Mouse (Mus musculus) limb, embryonic 14.5 days (tissue): ENCODE measurements around the gene Reep6. TPM values are rescaled to one million over a fixed set of nuclear protein-coding genes. Genes with fewer than 3 reads are reported as not detected.

Experiments
- ATAC-seq: fragments of 200-750 bp; cut with Nextera tagmentation; 2 replicates; pipeline ENCODE4 v1.8.0; 2017; ENCODE audit warnings: low read depth, moderate number of reproducible peaks, moderate TSS enrichment; ENCODE audit not compliant: low FRiP score
- DNase-seq: peaks from one replicate; pipeline ENCODE4 v3.0.0-alpha.2; 2015; ENCODE audit warnings: low spot score
- H3K27ac ChIP-seq: fragments of 300-500 bp; sonication (generic); replicated peaks from 2 replicates; pipeline ENCODE4 v1.5.1; 2014; ENCODE audit warnings: low read depth, mild to moderate bottlenecking, low read length, moderate library complexity, mixed read lengths
- H3K27me3 ChIP-seq: fragments of 300-500 bp; sonication (generic); 2 replicates; pipeline ENCODE4 v1.6.1; 2014; ENCODE audit warnings: low read length, mixed read lengths; ENCODE audit not compliant: control insufficient read depth, insufficient read depth
- H3K36me3 ChIP-seq: fragments of 300-500 bp; sonication (generic); 2 replicates; pipeline ENCODE4 v1.6.1; 2014; ENCODE audit warnings: mild to moderate bottlenecking, low read length, moderate library complexity, mixed read lengths; ENCODE audit not compliant: control insufficient read depth, insufficient read depth
- H3K4me1 ChIP-seq: fragments of 300-500 bp; sonication (generic); 2 replicates; pipeline ENCODE4 v1.6.1; 2014; ENCODE audit warnings: antibody characterized with exemption, low read length, mixed read lengths; ENCODE audit not compliant: control insufficient read depth, insufficient read depth
- H3K4me2 ChIP-seq: fragments of 300-500 bp; sonication (generic); replicated peaks from 2 replicates; pipeline ENCODE4 v1.6.1; 2014; ENCODE audit warnings: low read depth, mild to moderate bottlenecking, low read length, moderate library complexity; ENCODE audit not compliant: severe bottlenecking
- H3K4me3 ChIP-seq: fragments of 300-500 bp; sonication (generic); replicated peaks from 2 replicates; pipeline ENCODE4 v1.5.1; 2014; ENCODE audit warnings: low read length
- H3K9ac ChIP-seq: fragments of 300-500 bp; sonication (generic); 2 replicates; pipeline ENCODE4 v1.6.1; 2014; ENCODE audit warnings: mild to moderate bottlenecking, low read depth, low read length, moderate library complexity; ENCODE audit not compliant: severe bottlenecking
- H3K9me3 ChIP-seq: fragments of 300-500 bp; sonication (generic); 2 replicates; pipeline ENCODE4 v1.6.1; 2016; ENCODE audit warnings: low read length; ENCODE audit not compliant: control insufficient read depth
- POLR2A ChIP-seq: fragments of 200-500 bp; IDR thresholded peaks from 2 replicates; pipeline ENCODE4 v1.8.0; 2012; ENCODE audit warnings: inconsistent platforms, mild to moderate bottlenecking, moderate library complexity, borderline replicate concordance; ENCODE audit not compliant: insufficient read depth, insufficient read length; ENCODE audit errors: extremely low read depth
- WGBS: fragments of 180-500 bp; shearing (Covaris S2); extraction: QIAGEN DNeasy Blood & Tissue Kit; methylation state at CpG from one replicate; pipeline ENCODE4 v1.1.7; 2014; 5-methylcytosine and 5-hydroxymethylcytosine counted together
- polyA plus RNA-seq, 2 experiments: library from polyadenylated mRNA; depleted of rRNA in 1 of 2; stranded (reverse) in 1 of 2; unstranded in 1 of 2; fragments of >200 nt; fragmentation: Nextera tagmentation in 1 of 2; extraction: Ambion mirVana in 1 of 2; gene quantifications; 2 replicates each; pipeline versions ENCODE4 v1.2.1 to v1.2.3; 2012 to 2014

Gene Reep6
- polyA plus RNA-seq, 2 experiments = 3.9 to 10.5 TPM

DNA sequence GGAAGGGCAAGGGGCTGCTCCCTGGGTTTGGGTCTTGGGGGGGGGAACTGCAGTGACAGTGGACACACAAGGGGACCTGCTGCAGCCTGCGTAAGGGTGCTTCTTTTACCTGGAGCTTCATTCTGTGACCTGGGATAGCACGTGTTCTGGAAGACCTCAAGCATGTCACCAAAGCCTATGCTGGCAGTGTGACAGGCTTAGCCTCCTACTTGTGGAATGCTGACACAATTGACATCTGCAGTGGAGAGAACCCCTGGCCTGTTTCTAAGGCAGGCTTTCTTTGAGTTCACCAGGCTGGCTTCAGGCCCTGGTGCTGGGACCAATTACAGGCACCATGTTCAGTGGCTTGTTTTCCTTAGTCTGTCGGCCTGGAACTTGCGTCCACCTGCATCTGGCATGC is 35.4 kb upstream of the Reep6 start:
- no peak for TF ChIP-seq POLR2A
- ATAC-seq = no peak
- peaks cover 22% of the 10 kb centered on the region for H3K36me3 ChIP-seq
- no peaks in the 10 kb centered on the region for H3K9me3 ChIP-seq
- peaks cover 12% of the 10 kb centered on the region; the same call in 1 of the 2 replicates for H3K27me3 ChIP-seq
- DNase-seq = no peak
- peaks cover 17% of the 10 kb centered on the region for H3K4me1 ChIP-seq
- H3K27ac ChIP-seq = no peak overlapping the region
- no peak overlapping the region for H3K4me2 ChIP-seq
- WGBS = 72% methylated on average over 4 of the region's 4 CpGs
- H3K9ac ChIP-seq = peak overlapping the region; percentile 12; the same call in 1 of the 2 replicates
- no peak overlapping the region for H3K4me3 ChIP-seq

- TF ChIP-seq POLR2A = no peak
- H3K4me3 ChIP-seq = no peak overlapping the region
- H3K4me1 ChIP-seq = peaks cover 17% of the 10 kb centered on the region
- H3K27ac ChIP-seq = no peak overlapping the region
- H3K9me3 ChIP-seq = no peaks in the 10 kb centered on the region
- no peak overlapping the region for H3K9ac ChIP-seq
- H3K36me3 ChIP-seq = peaks cover 22% of the 10 kb centered on the region
- no peak for DNase-seq
- H3K4me2 ChIP-seq = no peak overlapping the region; the same call in 1 of the 2 replicates
- WGBS = 45% methylated on average over 7 of the region's 7 CpGs
- no peak for ATAC-seq
- peaks cover 17% of the 10 kb centered on the region for H3K27me3 ChIP-seq
Observed at GRCm38 (mm10) chr10:80294788-80295303, 34.9 kb upstream of the Reep6 start.

DNA sequence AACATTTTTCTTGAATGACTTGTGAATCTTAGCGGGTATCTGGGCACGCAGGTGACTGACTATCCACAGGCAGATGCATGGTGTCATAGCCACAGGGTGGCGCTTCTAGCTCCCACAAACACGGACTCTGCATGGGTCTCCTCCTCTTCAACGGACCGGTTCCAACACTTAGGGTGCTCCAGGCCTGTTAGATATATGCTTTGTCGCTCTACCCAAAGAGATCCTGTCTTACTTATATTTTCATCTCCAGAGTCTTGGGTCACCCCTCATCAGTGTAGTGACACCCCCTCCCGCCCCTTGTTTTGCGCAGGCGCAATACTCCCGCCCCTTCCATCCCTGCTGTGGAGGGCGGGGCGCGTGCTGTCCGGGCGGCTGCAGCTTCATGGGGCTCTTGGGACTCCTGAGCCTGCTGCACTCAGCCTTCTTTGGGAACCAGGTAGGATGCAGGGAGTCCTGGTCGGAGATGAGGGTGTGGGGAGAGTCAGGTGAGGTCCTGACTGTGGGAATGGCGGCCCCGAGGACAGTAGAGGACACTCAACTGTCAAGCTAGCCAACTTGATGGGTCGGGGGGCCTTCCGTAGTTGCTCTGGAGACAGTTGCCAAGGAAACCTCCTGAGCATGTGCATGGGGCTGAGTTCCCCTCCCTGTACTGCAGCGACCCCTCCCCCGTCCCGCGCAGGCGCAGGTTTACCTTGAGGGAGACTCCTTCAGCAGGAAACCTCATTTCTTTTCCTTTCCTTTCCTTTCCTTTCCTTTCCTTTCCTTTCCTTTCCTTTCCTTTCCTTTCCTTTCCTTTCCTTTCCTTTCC is 33.9 kb upstream of the Reep6 start, which contains the start of gene Apc2:
TSS of gene Apc2 (plus strand) at position 360 of the 808 bp plus-strand sequence.
- no peak for TF ChIP-seq POLR2A
- 1% methylated on average over 26 of the region's 26 CpGs for WGBS
- H3K4me1 ChIP-seq = peaks cover 17% of the 10 kb centered on the region

GRCm38 (mm10) chr10:80296824-80297223 is 32.9 kb upstream of the Reep6 start:
- Histone ChIP-seq H3K36me3 (peaks cover 22% of the 10 kb centered on the region), H3K9me3 (no peaks in the 10 kb centered on the region), H3K4me2 (peak overlapping the region; percentile 62; the same call in 1 of the 2 replicates), H3K27ac (no peak overlapping the region), H3K27me3 (peaks cover 34% of the 10 kb centered on the region), H3K9ac (peak overlapping the region; percentile 52; the same call in 1 of the 2 replicates), H3K4me3 (peak overlapping the region; percentile 43; the same call in 1 of the 2 replicates), H3K4me1 (peaks cover 17% of the 10 kb centered on the region)
- DNase-seq (no peak), ATAC-seq (no peak)
- 91% methylated on average over 5 of the region's 5 CpGs for WGBS
- TF ChIP-seq POLR2A = no peak

More for the DNA sequence above, 33.9 kb upstream of the Reep6 start, which contains the start of gene Apc2:
- Histone ChIP-seq H3K36me3 (peaks cover 22% of the 10 kb centered on the region), H3K4me3 (peak within 1 kb of the TSS; percentile 43), H3K27ac (peak within 1 kb of the TSS; percentile 43; the same call in 1 of the 2 replicates), H3K9me3 (no peaks in the 10 kb centered on the region), H3K27me3 (peaks cover 27% of the 10 kb centered on the region), H3K9ac (peak within 1 kb of the TSS; percentile 52), H3K4me2 (peak within 1 kb of the TSS; percentile 62)
- DNase-seq (peak; percentile 74), ATAC-seq (peak; percentile 70)

- ATAC-seq (no peak), DNase-seq (no peak)
- Histone ChIP-seq H3K27ac (no peak overlapping the region), H3K4me1 (peaks cover 17% of the 10 kb centered on the region), H3K36me3 (peaks cover 22% of the 10 kb centered on the region), H3K9me3 (no peaks in the 10 kb centered on the region), H3K27me3 (peaks cover 38% of the 10 kb centered on the region), H3K4me3 (no peak overlapping the region), H3K4me2 (no peak overlapping the region), H3K9ac (no peak overlapping the region)
- TF ChIP-seq POLR2A = no peak
- WGBS = 65% methylated on average over 8 of the region's 8 CpGs
Observed at GRCm38 (mm10) chr10:80297526-80298133, 32.1 kb upstream of the Reep6 start.
